Mouse (Mus musculus) erythroblast, embryonic 14.5 days (primary cell): ENCODE data around the gene Cdc42ep5. TPM values are rescaled to one million over a fixed set of nuclear protein-coding genes. Genes with fewer than 3 reads are reported as not detected.

Experiments
- H3K27me3 ChIP-seq: 2 replicates; pipeline ENCODE4 v1.6.1; 2012; ENCODE audit warnings: inconsistent platforms; ENCODE audit not compliant: control insufficient read depth
- H3K36me3 ChIP-seq: 2 replicates; pipeline ENCODE4 v1.6.1; 2012; ENCODE audit warnings: mild to moderate bottlenecking, inconsistent platforms; ENCODE audit not compliant: control insufficient read depth
- H3K4me1 ChIP-seq: 2 replicates; pipeline ENCODE4 v1.6.1; 2012; ENCODE audit warnings: inconsistent platforms; ENCODE audit not compliant: control insufficient read depth
- H3K4me3 ChIP-seq: replicated peaks from 2 replicates; pipeline ENCODE3; 2012; ENCODE audit warnings: moderate library complexity, mild to moderate bottlenecking, inconsistent platforms
- H3K9me3 ChIP-seq: 2 replicates; pipeline ENCODE4 v1.6.1; 2012; ENCODE audit warnings: low read length, inconsistent platforms, mixed read lengths; ENCODE audit not compliant: control insufficient read depth
- GATA1 ChIP-seq: IDR thresholded peaks from 2 replicates; pipeline ENCODE4 v1.6.1; 2012; ENCODE audit warnings: low read length, inconsistent platforms, mixed read lengths
- TAL1 ChIP-seq: IDR thresholded peaks from 3 replicates; pipeline ENCODE4 v1.6.1; 2012; ENCODE audit warnings: low read length, inconsistent platforms, mixed read lengths
- polyA plus RNA-seq: library from polyadenylated mRNA; stranded (reverse); fragments of >175 nt; gene quantifications from 2 replicates; pipeline ENCODE4 v1.2.3, GENCODE M21; 2012

Gene Cdc42ep5
- polyA plus RNA-seq, 1 experiment, result 0.25 TPM

DNA sequence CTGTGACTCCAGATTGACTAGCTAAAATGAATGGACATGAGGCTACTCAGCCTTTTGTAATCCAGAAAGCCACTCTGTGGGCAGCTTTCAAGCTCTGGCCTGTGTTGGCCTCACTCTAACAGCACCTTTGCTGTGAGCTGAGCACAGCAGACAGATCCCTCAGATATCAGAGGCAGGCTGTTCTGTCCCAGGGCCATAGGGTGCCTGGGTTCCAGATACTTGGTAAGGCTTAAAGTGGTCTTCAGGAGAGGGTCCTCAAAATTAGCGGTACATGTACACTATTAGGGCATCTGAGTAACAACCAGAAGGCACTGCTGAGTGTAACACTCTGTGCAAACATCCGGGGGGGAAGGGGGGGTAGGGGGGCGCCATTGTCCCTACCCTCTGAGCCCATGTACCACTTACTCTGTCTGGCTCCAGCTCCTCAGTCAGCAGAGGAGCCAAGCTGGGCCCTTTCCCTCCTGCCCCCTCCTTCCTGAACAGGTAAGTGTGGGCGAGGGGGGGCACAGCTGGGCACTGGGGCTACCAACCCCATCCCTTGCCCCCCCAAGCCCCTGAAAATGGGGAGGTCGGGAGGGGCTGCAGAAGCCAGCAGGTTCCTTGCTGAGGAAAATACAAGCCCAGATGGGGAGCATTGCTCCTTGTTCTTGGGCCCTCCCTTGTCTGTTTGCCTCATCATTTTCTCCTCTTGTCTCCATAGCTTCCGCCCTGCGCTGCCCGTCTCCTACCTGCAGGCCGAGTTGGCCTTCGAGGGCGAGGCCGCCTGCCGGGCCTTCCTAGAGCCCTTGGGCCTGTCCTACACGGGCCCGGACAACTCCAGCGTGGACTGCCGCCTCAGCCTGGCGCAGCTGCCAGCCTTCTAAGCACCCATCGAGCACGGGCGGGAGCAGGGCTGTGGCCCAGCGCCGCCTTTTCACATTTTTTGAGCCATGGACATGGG, 18.1 kb downstream of the Cdc42ep5 start:
- peaks cover 5% of the 10 kb centered on the region for H3K27me3 ChIP-seq
- peaks cover 72% of the 10 kb centered on the region for H3K36me3 ChIP-seq
- H3K9me3 ChIP-seq, result no peaks in the 10 kb centered on the region
- H3K4me1 ChIP-seq, result peaks cover 61% of the 10 kb centered on the region
- TF ChIP-seq TAL1 (no peak), GATA1 (no peak)
- H3K4me3 ChIP-seq, result no peak overlapping the region

DNA sequence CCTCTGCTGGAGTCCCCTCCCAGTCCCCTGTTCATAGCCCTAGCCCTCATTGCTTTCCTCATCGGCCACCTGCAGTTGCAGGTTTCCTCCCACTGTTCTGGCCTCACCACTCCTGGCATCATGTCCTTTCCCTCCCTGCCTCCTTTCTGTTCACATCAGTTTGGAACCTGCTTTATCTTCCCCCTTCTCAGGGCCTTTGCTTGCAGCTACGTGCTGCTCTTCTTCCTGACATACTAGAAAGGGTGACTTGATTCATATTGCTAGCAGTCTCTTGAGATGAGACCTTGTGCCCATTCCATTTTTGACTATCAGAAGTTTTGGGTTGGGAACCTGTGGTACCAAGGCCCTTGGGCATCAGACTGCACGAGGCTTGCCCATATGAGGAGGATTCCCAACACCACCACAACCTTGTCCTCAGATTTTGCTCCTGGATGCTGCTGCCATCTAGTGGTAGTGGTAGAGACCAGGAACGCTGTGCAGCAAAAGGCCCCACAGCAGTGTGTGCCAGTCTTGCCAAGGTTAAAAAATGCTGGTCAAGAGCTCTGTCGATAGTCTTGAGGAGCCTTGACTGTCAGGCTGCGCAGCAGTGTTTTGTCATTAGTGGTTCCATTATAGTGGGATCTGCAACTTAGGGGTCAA, 19.0 kb downstream of the Cdc42ep5 start:
- Histone ChIP-seq H3K4me3 (no peak overlapping the region), H3K9me3 (no peaks in the 10 kb centered on the region), H3K27me3 (no peaks in the 10 kb centered on the region), H3K4me1 (peaks cover 53% of the 10 kb centered on the region), H3K36me3 (peaks cover 81% of the 10 kb centered on the region)
- no peak for TF ChIP-seq TAL1
- TF ChIP-seq GATA1, result no peak

GRCm38 (mm10) chr7:4144766-4145551, 19.7 kb downstream of the Cdc42ep5 start:
- no peak for TF ChIP-seq TAL1
- TF ChIP-seq GATA1, result no peak
- Histone ChIP-seq H3K36me3 (peaks cover 88% of the 10 kb centered on the region), H3K4me3 (no peak overlapping the region), H3K27me3 (no peaks in the 10 kb centered on the region), H3K9me3 (no peaks in the 10 kb centered on the region), H3K4me1 (peaks cover 46% of the 10 kb centered on the region)

DNA sequence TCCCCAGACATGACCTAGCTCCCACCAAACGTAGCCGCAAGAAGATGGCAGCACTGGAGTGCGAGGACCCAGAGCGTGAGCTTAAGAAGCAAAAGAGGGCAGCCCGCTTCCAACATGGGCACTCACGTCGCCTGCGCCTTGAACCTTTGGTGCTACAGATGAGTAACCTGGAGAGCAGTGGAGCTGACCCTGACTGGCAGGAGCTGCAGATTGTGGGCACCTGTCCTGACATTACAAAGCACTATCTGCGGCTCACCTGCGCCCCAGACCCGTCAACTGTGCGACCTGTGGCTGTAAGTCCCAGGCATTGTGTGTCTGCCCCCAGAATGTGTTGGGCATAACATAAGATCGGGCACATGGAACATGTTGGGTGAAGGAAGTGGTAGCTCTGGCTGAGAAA, 20.6 kb downstream of the Cdc42ep5 start:
- Histone ChIP-seq H3K4me1 (peaks cover 43% of the 10 kb centered on the region), H3K36me3 (peaks cover 97% of the 10 kb centered on the region), H3K4me3 (no peak overlapping the region)

DNA sequence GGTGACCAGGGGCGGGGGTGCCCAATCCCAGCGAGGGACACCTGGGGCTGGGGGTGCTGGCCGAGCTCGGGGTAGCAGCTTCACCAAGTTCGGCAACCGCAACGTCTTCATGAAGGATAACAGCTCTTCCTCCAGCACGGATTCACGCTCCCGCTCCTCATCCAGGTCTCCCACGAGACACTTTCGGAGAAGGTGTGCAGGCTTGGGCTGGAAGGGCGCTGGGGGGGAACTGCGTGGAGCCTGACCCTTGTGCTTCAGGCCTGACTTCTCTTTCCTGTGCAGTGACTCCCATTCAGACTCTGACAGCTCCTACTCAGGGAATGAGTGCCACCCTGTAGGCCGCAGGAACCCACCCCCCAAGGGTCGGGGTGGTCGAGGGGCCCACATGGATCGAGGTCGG, 21.2 kb downstream of the Cdc42ep5 start:
- Histone ChIP-seq H3K4me3 (no peak overlapping the region), H3K27me3 (no peaks in the 10 kb centered on the region), H3K36me3 (peaks cover 100% of the 10 kb centered on the region), H3K4me1 (peaks cover 42% of the 10 kb centered on the region), H3K9me3 (no peaks in the 10 kb centered on the region)
- TF ChIP-seq GATA1 (no peak), TAL1 (no peak)

More for the DNA sequence above, 20.6 kb downstream of the Cdc42ep5 start:
- H3K9me3 ChIP-seq, result no peaks in the 10 kb centered on the region
- H3K27me3 ChIP-seq, result no peaks in the 10 kb centered on the region
- TF ChIP-seq GATA1 (no peak), TAL1 (no peak)

DNA sequence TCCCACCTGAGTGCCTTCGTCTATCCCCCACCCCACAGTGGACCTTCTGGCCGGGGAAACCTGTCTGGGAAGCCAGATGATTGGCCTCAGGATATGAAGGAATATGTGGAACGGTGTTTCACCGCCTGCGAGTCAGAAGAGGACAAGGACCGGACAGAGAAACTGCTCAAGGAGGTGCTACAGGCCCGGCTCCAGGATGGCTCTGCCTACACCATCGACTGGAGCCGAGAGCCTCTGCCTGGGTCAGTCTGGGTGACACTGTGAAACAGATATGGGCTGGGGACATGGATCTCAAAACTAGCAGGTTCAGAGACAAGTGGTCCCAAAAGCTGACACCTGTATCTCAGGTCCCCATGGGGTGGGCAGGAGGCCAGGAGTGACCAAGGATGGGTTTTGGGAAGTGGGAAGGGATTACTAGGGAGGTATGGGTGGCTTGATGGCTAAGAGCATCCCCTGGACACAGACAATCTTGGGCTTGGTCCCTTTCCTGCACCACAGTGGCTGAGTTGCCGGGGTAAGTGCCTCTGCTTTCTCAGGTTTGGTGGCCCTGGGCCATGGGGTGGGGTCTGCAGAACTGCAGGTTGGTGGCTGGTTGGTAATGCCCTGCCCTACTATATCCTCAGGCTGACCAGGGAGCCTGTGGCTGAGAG, 21.7 kb downstream of the Cdc42ep5 start:
- peaks cover 100% of the 10 kb centered on the region for H3K36me3 ChIP-seq
- H3K9me3 ChIP-seq, result no peaks in the 10 kb centered on the region
- H3K4me1 ChIP-seq, result peaks cover 42% of the 10 kb centered on the region
- no peak overlapping the region for H3K4me3 ChIP-seq
- TF ChIP-seq GATA1, result no peak
- TF ChIP-seq TAL1, result no peak
- no peaks in the 10 kb centered on the region for H3K27me3 ChIP-seq

- H3K4me3 ChIP-seq, result no peak overlapping the region
- TF ChIP-seq GATA1, result no peak
- TF ChIP-seq TAL1, result no peak
- H3K4me1 ChIP-seq, result peaks cover 36% of the 10 kb centered on the region
- H3K36me3 ChIP-seq, result peaks cover 93% of the 10 kb centered on the region
- no peaks in the 10 kb centered on the region for H3K9me3 ChIP-seq
- no peaks in the 10 kb centered on the region for H3K27me3 ChIP-seq
Measured at GRCm38 (mm10) chr7:4141648-4142325, 22.9 kb downstream of the Cdc42ep5 start.

DNA sequence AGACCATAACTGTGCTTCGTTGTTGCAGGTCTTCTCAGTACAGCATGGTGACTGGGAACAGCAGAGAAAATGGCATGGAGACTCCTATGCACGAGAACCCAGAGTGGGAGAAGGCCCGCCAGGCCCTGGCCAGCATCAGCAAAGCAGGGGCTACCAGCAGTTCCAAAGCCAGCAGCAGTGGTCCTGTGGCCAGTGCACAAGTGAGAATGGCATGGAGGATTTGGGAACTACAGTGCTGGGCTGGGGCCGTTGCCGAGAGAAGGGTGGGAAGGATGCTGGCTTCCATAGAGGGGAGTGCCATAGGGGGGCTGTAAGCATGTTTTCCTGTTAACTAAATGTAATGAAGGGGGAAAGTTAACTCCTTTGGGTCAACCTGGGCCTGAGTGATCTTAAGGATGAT, 25.3 kb downstream of the Cdc42ep5 start:
- Histone ChIP-seq H3K4me1 (peaks cover 37% of the 10 kb centered on the region), H3K4me3 (no peak overlapping the region), H3K36me3 (peaks cover 69% of the 10 kb centered on the region)

More for the DNA sequence above, 25.3 kb downstream of the Cdc42ep5 start:
- no peaks in the 10 kb centered on the region for H3K27me3 ChIP-seq
- no peak for TF ChIP-seq TAL1
- no peak for TF ChIP-seq GATA1
- no peaks in the 10 kb centered on the region for H3K9me3 ChIP-seq
